Mouse (Mus musculus) ES-E14 (cell line): ENCODE measurements around the gene Nup133.

Source experiments
- HCFC1 ChIP-seq: IDR thresholded peaks from 2 replicates; pipeline ENCODE4 v1.6.1; 2012; ENCODE audit warnings: low read length, inconsistent platforms, borderline replicate concordance; ENCODE audit not compliant: insufficient read depth
- MAFK ChIP-seq: IDR thresholded peaks from 2 replicates; pipeline ENCODE4 v1.6.1; 2014; ENCODE audit warnings: mild to moderate bottlenecking, low read depth, low read length, inconsistent platforms; ENCODE audit not compliant: insufficient read depth
- ZC3H11A ChIP-seq: IDR thresholded peaks from 2 replicates; pipeline ENCODE4 v1.6.1; 2012; ENCODE audit warnings: low read depth, mild to moderate bottlenecking, inconsistent platforms, low read length, borderline replicate concordance

GRCm38 (mm10) chr8:123989128-123989527 lies 40.1 kb upstream of the Nup133 start:
- no peak for TF ChIP-seq HCFC1
- TF ChIP-seq MAFK = no peak
- no peak for TF ChIP-seq ZC3H11A
